Mouse (Mus musculus) megakaryocyte, adult 5-6 weeks (primary cell): ENCODE measurements at regions not wholly inside any gene's neighbourhood (a gene's known extent, or its start where the extent isn't known, plus 50 kb on each side); places are given as distances from the start of the nearest gene placed in this dataset.

Source experiments
- ATAC-seq: 2 replicates; pipeline ENCODE4 v1.8.0; 2016; ENCODE audit warnings: mild to moderate bottlenecking, inconsistent platforms; ENCODE audit not compliant: poor library complexity, severe bottlenecking

DNA sequence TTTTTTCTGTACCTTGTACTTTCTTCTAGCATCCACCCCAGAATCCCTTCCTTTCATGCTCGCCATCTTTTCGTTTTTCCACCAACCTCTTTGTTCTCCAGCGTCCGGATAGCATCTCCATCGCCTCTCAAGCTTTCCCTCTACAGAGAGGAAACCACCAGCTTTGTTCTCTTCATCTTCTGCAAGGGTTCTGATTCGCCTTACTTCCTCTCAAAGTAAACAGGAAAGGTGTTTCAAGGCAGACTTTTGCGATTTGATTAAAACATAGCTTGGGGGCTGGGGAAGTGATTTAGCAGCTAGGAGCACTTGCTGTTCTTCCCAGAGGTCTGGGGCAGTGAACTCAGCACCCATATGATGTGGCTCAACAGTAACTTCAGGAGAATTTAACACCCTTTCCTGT, 71.4 kb downstream of the Emp1 start:
- ATAC-seq, result no peak

DNA sequence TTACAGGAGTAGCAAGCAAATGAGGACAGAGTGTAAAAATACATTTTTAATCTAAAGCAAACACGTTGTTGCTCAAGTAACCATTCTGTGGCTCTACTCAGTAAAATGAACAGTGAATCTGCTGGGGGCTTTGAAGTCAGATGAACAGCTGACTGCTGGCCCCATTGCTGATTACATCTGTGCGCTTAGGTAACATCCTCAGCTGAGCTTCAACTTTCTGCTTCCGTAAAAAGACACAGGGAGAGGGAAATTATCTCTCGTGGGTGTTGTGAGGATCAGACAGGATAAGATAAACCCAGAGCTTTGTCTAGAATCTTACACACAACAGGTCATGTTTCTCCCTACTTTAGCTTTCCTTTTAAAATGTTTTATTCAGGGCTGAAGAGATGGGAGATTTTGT, 74.0 kb downstream of the Emp1 start:
- ATAC-seq, result peak; percentile 70

DNA sequence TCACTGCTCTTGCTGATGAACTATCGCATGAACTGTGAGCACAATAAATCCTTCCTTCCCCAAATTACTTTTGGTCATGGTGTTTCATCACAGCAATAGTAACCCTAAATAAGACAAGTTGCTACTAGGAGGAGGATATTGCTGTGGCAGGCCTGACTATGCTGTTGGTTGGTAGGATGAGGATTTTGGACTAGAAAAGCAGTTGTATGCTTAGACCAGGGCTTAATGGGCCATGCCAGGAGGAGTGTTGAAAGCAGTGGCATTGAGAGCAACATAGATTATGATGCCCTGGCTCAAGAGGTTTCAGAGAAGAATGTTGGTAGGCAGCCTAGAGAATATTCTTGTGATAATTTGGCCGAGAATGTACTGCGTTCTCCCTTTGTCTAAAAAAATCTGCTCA, 75.9 kb downstream of the Emp1 start:
- ATAC-seq, result no peak

DNA sequence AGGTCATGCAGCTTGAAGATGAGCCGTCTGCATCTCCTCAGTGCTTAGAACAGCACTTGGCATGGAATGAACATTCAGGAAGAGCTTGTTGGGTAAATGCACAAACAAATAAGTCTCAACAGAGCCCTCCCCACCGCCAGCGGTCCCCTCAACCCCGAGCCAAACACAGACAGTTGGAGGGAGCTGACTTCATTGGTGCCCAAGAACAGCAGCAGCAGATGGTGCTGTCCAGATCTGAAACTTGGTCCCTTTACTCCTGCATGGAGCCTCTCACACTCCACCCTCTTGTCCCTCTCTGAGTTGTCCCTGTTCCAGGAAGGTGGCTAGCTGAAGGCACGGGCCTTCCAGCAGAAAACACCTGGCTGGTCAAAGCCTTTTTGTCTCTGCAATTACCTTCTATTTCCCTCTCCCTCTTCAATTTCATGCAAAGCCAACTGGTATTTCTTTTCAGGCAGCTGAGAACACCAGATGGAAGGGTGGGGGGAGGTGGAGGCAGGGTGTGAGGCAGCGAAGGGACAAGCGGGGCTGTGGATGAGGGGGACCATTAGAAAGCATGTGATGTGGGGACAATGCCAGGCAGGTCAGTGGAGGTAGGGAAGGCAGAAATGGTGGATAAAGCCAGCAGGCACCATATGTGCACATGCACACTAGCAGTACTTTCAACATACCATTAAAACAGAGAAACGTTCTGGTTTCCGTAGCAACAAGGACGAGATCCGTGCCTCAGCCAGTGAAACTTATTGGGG, 79.0 kb downstream of the Emp1 start:
- ATAC-seq, result no peak

DNA sequence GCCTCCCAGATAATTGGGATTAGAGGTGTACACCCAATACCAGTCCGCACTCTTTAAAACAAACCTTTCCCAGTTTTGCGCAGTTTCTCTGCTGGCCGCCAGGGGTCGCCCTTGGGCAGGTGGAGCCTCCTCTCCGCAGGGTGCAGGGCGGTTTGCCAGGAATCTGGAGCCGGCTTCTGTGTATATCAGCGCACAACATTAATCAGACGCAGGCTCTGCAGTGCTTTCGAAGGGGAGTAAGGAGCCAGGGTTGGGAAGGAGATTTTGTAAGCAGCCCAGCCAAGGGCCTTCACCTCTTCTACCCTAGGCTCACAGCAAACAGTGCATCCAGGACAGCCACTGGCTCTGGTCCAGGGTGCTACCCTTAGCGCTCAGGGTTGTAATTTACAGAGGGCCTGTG, 82.3 kb downstream of the Emp1 start:
- peak; percentile 87 for ATAC-seq

DNA sequence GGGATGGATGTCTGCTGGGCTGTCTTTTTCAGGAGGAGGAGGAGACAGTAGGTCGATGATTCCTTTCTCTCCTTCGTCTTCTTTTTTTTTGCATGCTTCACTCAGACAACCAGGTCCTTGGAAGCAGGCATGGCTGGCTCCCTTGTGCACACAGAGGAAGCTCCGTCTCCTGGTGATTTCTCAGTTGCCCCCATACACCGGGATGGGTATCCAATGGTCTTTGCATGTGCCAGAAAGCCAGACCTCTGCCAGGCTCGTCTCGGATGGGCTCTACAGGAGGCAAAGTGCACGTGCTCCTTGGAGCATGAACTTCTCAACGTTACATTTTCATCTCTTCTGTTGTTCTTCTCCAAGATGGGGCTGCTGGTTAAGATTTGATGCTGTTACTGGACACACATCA, 82.7 kb downstream of the Emp1 start:
- no peak for ATAC-seq

DNA sequence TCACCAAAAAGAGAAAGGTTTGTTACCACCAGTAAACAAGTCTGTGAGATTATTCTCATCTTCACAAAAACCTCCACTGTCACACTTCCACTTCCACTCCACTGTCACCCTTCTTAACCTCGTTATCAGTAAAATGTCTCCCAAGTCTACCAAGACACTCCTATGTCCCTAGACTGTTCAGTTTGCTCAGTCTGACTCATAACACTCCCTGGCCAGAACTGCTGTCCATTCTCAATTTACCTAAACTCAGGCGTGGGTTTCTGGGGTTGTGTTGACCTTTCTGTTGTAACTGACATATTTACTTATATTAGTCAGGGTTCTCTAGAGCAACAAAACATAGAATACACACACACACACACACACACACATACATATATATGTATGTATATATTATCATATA, 85.5 kb downstream of the Emp1 start:
- ATAC-seq, result no peak

DNA sequence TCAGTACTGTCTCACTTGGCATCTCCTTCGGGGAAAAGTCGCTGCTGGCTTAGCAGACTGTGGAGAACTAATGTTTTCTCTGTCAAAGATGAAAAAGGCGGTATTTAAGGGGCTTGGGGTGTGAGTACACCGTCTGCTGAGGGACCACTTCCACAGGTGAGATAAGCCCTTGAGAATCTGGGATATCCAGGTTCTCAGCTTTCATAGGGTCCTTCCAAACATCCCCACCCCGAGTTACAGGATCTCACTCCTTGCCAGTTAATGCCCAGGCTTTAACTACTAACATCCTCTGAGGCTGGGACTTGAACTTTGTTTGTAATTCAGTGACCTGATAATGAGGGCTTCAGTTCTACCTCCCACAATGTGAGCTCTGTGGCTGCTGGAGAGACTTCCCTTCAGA, 86.9 kb downstream of the Emp1 start:
- no peak for ATAC-seq

DNA sequence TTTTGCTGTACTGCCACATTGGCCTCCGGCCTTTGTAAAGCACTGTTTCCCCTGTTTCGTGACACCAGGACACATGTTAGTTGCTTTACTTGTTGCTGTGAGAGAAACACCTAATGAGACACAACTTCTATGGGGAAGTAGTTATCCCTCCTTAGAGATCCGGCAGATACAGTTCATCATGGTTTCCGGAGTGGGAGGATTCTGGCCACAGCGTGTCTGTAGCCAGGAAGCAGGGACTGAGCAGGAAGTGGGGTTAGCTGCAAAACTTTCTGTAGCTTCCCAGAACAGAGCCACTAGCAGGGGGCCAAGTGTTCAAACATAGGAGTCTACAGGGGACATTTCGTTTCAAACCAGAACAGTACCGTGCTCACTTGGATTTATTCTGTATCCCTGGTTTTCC, 88.2 kb downstream of the Emp1 start:
- ATAC-seq, result peak; percentile 86

DNA sequence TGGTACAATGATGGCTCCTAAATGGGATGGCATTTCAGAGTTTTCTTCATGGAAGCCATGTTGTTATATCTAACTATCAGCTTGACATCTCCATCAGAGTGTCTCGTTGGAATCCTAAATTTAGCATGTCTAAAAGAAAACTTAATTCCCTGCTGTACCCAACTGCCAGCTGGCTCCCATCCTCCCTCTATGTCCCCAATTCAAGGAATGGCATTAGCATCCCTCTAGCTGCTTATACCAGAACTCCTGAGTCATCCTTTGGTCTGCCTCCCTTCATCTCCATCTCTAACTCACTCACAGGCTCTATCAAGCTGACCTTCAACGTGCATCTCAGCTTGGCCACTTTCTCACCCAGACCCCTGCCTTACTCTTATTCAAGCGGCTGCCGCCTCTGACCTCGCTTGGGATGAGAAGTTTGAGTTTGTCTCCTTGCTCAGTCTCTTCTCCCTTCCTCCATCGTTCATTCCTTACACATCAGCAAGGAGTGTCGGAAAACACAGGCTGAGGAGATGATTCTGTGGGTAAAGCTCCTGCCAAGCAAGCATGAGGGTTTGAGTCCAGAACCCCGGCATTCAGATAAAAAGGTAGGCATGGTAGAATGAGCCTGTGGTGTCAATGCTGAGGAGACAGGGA, 88.9 kb downstream of the Emp1 start:
- no peak for ATAC-seq

DNA sequence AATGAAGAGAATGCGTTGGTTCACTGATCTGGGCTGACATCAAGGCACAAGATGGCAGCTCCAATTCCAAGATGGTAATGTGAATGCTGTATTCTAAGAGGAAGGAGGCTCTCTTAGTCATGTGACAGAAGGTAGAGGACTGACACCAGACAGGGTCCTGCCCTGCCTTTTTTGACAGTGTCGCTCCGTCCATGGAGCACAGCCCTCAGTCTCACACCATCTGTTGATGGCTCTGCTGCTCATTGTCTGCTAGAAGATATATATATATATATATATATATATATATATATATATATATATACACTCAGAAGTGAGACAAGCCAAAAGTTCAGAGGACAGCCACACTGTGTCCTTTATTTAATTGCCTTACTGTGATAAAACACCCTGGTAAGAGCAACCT, 90.7 kb downstream of the Emp1 start:
- no peak for ATAC-seq

DNA sequence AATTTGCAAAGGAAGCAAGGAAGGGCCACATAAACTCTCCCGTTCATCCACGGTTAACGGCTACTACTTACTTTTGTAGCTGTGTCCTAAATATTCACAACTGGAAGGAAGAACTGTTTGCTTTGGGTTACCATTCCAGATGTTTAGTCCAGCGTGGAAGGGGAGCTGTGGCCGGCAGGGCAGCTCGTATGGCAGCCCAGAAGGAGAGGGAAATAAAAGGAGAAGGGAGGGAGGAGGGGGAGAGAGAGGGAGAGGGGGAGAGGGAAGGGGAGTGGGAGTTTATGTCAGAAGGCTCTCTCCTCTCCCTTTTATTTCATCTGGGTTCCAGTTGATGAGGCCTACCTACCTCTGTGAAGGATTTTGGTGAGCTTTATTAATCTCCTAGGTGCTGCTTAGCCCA, 110.2 kb downstream of the Emp1 start:
- ATAC-seq, result no peak

DNA sequence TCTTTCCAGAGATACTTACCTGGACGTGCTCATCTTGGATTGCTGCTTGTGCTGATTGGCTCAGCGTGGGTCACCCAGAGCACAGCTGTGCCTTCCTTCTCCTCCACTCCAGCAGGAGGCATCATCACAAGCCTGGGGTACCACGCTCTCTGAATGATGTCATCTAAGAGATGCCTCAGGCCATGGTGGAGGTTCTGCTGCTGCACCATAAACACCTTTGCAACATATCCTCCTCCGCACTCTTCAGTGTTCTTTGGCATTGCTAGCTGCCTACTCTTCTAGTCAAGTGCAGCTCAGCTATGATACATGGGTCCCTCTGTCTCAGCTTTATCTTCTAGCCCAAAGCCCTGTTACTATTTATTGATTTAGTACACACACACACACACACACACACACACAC, 110.8 kb downstream of the Emp1 start:
- no peak for ATAC-seq

DNA sequence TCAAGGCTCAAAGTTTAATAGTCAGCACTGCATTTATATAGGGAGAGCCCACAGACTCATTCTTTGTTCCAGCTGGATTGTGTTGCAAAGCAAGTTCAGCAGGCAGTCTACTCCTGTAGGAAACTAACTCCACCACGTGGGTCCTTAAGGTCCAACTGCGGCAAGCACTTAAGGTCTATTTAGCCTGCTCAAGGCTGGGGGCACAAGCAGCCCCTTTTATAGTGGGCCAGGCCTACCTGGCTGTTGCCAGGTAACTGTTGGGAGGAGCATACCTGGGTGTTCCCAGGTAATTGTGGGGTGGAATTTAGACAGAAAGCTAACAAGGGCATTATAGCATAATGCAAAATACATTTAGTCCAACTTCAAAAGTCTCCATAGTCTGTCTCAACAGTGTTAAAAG, 126.5 kb downstream of the Emp1 start:
- no peak for ATAC-seq

DNA sequence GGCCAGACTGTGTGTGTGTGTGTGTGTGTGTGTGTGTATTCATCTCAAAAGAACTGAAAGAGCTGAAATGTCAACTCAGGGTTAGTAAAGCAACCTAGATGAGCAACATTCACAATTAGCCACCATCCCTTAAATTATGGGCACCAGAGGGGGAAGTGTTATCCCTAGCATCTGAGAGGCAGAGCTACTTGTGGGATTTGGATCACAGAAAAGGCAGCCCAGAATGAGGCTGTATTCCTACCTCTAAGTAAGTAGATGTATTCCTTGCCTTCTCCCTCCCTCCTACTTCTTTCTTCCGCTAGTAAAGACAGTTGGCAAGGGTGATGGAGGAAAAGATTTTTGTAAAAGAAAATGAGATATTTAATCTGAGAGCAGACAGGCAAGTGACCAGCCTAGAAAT, 131.6 kb downstream of the Emp1 start:
- ATAC-seq, result no peak

DNA sequence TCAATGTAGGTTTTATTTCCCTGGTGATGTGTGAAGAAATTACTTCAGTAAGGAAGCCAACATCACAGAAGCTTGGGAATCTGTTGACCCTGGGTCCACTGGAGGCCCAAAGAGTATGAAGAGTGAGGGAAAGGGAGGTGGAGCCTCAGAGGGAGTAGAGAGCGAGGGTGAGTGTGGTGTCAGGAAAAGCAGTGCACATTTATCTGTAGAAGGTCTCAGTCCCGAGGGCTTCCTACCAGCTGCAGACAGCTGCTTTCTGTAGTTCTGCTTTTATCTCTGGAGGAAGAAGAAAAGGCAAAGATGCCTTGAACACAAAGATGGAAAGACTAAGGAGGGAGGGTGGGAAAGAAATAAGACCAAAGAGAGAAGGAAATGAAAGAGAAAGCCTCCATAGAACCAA, 133.5 kb downstream of the Emp1 start:
- no peak for ATAC-seq

DNA sequence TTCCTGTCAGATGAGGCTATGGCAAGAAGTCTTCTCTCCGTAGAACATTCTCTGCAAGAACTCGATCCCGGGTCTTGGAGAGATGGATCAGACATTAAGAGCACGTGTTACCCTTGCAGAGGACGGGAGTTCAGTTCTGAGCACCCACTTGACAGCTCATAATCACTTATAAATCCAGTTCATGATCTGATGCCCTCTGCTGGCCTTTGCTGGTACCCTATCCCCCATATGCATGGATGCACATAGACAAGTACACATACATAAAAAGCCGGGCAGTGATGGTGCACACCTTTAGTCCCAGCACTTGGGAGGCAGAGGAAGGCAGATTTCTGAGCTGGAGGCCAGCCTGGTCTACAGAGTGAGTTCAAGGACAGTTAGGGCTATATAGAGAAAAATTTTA, 136.2 kb downstream of the Emp1 start:
- ATAC-seq, result no peak

DNA sequence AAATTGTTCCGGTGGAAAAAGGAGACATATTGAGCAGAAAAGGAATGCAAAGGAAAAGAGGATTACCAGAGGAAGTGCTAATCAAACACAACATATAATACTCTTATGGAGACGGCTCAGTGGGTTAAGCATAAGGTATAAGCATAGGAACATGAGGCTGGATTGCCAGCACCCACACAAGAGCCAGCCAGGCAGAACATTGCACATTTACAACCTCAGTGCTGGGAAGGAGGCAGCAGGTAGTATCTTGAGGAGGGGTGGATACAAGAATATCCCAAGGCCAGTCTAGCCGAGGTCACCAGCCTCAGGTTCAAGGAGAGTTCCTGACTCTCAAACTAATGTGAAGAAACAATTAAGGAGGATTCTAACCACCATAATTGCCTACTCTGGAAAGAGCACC, 138.0 kb downstream of the Emp1 start:
- ATAC-seq, result no peak

DNA sequence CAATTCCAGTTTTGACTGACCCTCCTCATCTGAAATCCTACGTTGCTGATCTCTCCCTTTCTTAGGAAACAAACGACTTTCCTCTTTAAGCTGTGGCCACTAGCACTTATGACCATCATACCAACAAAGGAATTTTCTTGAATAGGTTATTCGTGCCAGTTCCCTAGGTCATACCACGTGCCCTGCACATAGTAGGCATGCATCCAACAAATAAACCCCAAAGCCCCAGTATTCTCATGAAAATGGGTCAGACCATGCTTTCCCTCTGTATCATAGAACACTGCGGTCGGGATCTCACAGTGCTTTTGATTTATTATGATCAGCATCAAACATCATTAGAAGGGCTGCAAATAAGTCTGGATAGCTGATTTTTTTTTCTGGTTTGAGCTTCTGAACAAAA, 139.4 kb downstream of the Emp1 start:
- ATAC-seq, result no peak

DNA sequence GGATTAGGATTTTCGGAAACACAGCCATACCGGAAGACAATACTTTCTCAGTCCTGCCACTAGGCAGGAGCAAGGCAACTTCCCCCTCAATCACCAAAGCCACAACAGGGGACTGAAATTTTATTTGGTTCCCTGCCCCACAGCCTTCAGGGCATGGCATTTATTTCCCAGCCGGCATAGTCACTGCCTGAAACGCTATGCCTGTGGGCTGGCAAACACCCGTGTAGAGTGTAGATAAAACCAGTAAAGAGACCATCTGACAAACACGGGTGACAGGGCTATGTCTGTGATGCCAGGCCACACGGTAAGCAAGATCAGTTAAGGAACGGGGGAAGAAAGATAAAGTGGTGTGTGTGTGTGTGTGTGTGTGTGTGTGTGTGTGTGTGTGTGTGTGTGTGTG, 140.1 kb downstream of the Emp1 start:
- ATAC-seq, result no peak

DNA sequence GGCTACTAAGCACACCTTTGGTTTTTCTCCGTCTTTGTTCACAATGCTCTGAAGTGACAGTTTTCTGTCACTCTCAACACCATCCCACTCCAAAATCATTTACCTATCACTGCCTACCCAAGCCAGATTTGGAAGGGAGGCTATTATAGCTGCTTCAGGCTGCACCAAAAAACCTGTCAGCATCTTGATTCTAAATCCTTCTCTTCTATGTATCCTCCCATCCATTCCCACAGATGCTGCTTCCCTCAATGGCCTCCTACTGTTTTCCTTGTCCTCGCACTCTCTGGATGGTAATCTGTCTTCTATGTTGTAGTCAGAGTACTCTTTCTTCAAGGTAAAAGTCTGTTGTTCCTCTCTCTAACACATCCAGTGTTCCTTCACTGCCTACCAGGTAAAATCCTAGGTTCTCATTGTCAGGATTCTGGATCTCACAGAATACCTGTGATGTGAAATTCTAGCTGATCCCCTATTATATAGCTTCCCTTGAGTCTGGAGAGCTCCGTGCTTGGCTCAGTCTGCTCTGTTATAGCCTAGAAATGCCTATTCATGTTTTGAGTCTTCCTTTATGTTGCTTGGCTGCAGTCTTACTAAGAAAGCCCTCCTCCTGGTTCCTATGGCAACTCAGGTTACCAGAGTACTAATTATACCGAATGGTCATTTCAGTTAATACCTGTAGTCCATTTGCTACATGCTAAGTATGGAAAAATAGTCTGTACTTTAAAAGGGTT, 156.5 kb downstream of the Emp1 start:
- ATAC-seq, result no peak

DNA sequence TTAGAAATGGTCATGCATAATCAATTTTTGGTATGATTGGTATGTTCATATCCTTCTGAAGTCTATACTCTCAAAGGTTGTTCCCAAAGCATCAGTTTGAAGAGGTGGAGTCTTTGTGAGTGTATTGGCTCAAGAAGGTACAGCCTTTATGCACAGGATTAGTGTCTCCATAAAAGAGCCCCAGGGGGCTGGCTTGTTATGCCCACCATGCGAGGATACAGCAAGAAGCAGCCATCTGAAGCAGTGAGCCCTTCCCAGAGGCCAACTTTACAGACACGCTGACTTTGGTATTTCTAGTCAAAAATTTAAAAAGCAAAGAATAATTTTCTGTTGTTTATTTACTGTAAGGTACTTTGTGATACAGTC, 157.1 kb downstream of the Emp1 start:
- ATAC-seq, result no peak
